Mouse (Mus musculus) ES-E14 (cell line): ENCODE measurements at regions not wholly inside any gene's neighbourhood (a gene's known extent, or its start where the extent isn't known, plus 50 kb on each side); places are given as distances from the start of the nearest gene placed in this dataset.

Experiments used
- DNase-seq: peaks from one replicate; pipeline ENCODE4 v3.0.0-alpha.2; 2013; ENCODE audit warnings: low read depth, low spot score
- H3K27ac ChIP-seq: 2 replicates; pipeline ENCODE4 v1.5.1; 2012; ENCODE audit warnings: low read depth, mild to moderate bottlenecking, low read length, moderate library complexity, mixed read lengths; ENCODE audit not compliant: poor library complexity, insufficient read depth, severe bottlenecking
- H3K36me3 ChIP-seq: 2 replicates; pipeline ENCODE4 v1.6.1; 2012; ENCODE audit warnings: mild to moderate bottlenecking, low read length, moderate library complexity, mixed read lengths; ENCODE audit not compliant: control insufficient read depth, poor library complexity, insufficient read depth, severe bottlenecking
- H3K4me1 ChIP-seq, 2 experiments: fragments of 150-350 bp in 1 of 2; sonication (generic) in 1 of 2; 2 replicates each; pipeline ENCODE4 v1.6.1; 2012; ENCODE audit warnings: low read length in 2 of 2, mild to moderate bottlenecking in 1 of 2, mixed read lengths in 1 of 2; ENCODE audit not compliant: control insufficient read depth in 2 of 2, insufficient read depth in 2 of 2, poor library complexity in 1 of 2
- H3K4me3 ChIP-seq, 2 experiments: fragments of 150-350 bp in 1 of 2; sonication (generic) in 1 of 2; 2 replicates each; pipeline ENCODE4 v1.5.1; 2012; ENCODE audit warnings: low read length in 2 of 2, low read depth in 1 of 2, mild to moderate bottlenecking in 1 of 2, mixed read lengths in 1 of 2; ENCODE audit not compliant: insufficient read depth in 1 of 2, poor library complexity in 1 of 2, severe bottlenecking in 1 of 2
- H3K9ac ChIP-seq: 2 replicates; pipeline ENCODE4 v1.6.1; 2012; ENCODE audit warnings: low read depth, mild to moderate bottlenecking, low read length, mixed read lengths; ENCODE audit not compliant: poor library complexity, insufficient read depth, severe bottlenecking
- H3K9me3 ChIP-seq: fragments of 150-350 bp; sonication (generic); 2 replicates; pipeline ENCODE4 v1.6.1; 2012; ENCODE audit warnings: low read depth, mild to moderate bottlenecking, low read length; ENCODE audit not compliant: control insufficient read depth, insufficient read depth
- CHD2 ChIP-seq: IDR thresholded peaks from 2 replicates; pipeline ENCODE4 v1.6.1; 2014; ENCODE audit warnings: mild to moderate bottlenecking, low read depth, low read length, inconsistent platforms
- HCFC1 ChIP-seq: IDR thresholded peaks from 2 replicates; pipeline ENCODE4 v1.6.1; 2012; ENCODE audit warnings: low read length, inconsistent platforms, borderline replicate concordance; ENCODE audit not compliant: insufficient read depth
- MAFK ChIP-seq: IDR thresholded peaks from 2 replicates; pipeline ENCODE4 v1.6.1; 2014; ENCODE audit warnings: mild to moderate bottlenecking, low read depth, low read length, inconsistent platforms; ENCODE audit not compliant: insufficient read depth
- ZC3H11A ChIP-seq: IDR thresholded peaks from 2 replicates; pipeline ENCODE4 v1.6.1; 2012; ENCODE audit warnings: low read depth, mild to moderate bottlenecking, inconsistent platforms, low read length, borderline replicate concordance
- ZNF384 ChIP-seq: IDR thresholded peaks from 2 replicates; pipeline ENCODE4 v1.6.1; 2012; ENCODE audit warnings: low read depth, low read length, inconsistent platforms
- in situ Hi-C, 2 experiments: fragments of 600-800 bp; cut with MboI; formaldehyde crosslinking; loops; one replicate each; pipeline ENCODE4 v1.15.1; 2025; ENCODE audit warnings: low sequenced_read_pairs in 2 of 2, inconsistent platforms in 1 of 2; ENCODE audit not compliant: unreplicated experiment in 2 of 2

DNA sequence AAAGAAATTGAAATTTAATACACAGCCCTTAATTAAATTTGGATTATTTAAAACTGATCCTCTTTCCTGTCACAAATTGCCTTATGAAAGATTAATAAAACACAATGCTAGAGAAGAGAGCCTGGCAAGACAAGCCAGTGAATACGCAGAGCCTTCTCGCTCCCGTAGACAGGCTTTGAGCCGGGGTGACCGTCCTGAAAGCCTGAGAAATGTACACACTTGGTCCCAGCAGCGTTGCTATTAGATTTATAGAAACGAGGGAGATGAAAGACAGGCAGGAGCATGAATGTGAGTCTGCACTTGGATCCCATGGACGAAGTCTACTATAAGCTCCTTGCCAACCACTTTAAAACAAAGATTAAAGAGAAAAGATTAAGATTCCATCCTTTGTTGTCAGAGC, 127.3 kb downstream of the 1190002N15Rik start:
- H3K27ac ChIP-seq: no peak overlapping the region

DNA sequence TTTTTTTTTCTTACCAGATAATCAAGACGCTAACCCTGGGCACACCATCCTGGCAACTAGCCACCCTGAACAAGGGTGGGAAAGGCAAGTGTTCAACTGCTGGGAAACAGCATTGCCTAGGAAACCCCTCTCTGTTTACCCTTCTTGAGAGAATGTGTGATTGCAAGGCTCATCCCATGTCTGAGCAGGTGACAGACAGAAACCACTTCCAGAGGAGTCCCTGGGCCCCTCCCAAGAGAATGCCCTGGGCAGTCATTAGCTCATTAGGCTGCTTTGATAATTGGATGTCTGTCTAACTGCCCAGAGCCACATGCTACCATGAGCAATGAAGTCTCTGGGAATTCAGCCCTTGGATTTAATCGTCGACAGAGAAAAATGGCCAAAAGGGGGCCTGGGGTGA, 127.8 kb downstream of the 1190002N15Rik start:
- no peaks in the 10 kb centered on the region for H3K9me3 ChIP-seq
- no peak overlapping the region for H3K9ac ChIP-seq
- no peak overlapping the region for H3K4me3 ChIP-seq
- no peak overlapping the region for H3K27ac ChIP-seq
- H3K36me3 ChIP-seq: no peaks in the 10 kb centered on the region
- TF ChIP-seq MAFK: no peak
- TF ChIP-seq ZC3H11A: no peak
- TF ChIP-seq HCFC1: no peak
- TF ChIP-seq CHD2: no peak
- TF ChIP-seq ZNF384: no peak
- no peak for DNase-seq
- no peaks in the 10 kb centered on the region for H3K4me1 ChIP-seq
- in situ Hi-C loops: no loop called here

More for the DNA sequence above, 127.3 kb downstream of the 1190002N15Rik start:
- no peak overlapping the region for H3K4me3 ChIP-seq
- no peak for DNase-seq
- in situ Hi-C loops: no loop called here
- H3K9ac ChIP-seq: no peak overlapping the region
- H3K36me3 ChIP-seq: no peaks in the 10 kb centered on the region
- TF ChIP-seq CHD2 (no peak), ZNF384 (no peak), ZC3H11A (no peak), HCFC1 (no peak), MAFK (no peak)
- no peaks in the 10 kb centered on the region for H3K4me1 ChIP-seq
- H3K9me3 ChIP-seq: no peaks in the 10 kb centered on the region

DNA sequence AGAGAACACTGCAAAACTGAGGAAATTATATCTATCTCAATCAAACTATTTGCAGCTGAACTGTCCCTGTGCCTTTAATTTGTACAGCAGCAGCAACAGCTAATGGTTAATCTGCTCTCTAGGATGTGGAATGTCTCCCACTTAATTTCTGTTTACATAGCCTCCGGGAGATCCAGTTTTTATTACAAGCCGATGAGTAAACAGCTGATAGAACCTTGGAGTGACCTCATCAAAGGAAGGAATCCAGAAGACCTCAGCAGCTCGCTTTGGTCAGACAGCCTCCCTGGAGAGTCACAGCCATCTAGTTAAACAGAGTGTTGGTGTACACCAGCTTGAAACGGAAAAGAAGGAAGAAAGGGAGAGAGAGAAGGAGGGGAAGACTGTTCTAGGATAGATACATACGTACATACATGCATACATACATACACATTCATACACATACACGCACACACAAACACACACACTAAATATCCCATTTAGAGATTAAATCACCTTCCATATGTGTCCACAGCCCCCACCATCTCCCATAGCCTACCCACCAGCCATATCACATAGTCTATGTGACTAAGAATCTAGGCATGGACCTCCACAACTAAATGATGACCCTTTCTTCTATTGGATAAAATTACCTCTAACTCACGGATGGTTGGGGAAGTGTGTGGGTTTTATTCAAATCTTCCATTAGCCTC, 129.1 kb downstream of the 1190002N15Rik start:
- TF ChIP-seq MAFK (no peak), ZC3H11A (no peak), CHD2 (no peak), HCFC1 (no peak), ZNF384 (no peak)
- DNase-seq: no peak
- Histone ChIP-seq H3K36me3 (no peaks in the 10 kb centered on the region), H3K9me3 (no peaks in the 10 kb centered on the region), H3K9ac (no peak overlapping the region), H3K4me3 (no peak overlapping the region), H3K4me1 (no peaks in the 10 kb centered on the region), H3K27ac (no peak overlapping the region)
- in situ Hi-C loops: no loop called here

DNA sequence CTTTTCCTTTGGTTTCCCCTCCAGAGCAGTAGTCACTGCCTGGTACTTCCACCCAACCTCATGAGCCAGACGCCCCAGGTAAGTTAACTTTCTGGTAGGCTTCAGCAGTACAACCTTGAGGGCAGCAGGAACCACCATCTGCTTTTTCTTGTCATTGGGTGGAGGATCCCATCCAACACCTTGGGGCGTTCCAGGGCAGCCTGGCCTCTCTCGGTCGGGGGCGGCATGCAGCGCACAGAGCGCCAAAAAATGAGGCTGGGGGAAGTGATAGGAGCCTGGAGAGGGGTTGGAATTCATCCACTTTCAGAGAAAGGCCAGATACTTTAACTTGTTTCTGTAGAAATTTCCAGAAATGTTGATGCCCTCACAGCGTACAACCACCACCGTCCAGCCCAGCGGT, 130.2 kb downstream of the 1190002N15Rik start:
- H3K9me3 ChIP-seq: no peaks in the 10 kb centered on the region
- in situ Hi-C loops: no loop called here
- no peak overlapping the region for H3K27ac ChIP-seq
- H3K9ac ChIP-seq: no peak overlapping the region
- H3K36me3 ChIP-seq: no peaks in the 10 kb centered on the region
- DNase-seq: no peak
- TF ChIP-seq CHD2: no peak
- no peak for TF ChIP-seq MAFK
- TF ChIP-seq HCFC1: no peak
- TF ChIP-seq ZNF384: no peak
- no peak for TF ChIP-seq ZC3H11A
- no peak overlapping the region for H3K4me3 ChIP-seq
- no peaks in the 10 kb centered on the region for H3K4me1 ChIP-seq

DNA sequence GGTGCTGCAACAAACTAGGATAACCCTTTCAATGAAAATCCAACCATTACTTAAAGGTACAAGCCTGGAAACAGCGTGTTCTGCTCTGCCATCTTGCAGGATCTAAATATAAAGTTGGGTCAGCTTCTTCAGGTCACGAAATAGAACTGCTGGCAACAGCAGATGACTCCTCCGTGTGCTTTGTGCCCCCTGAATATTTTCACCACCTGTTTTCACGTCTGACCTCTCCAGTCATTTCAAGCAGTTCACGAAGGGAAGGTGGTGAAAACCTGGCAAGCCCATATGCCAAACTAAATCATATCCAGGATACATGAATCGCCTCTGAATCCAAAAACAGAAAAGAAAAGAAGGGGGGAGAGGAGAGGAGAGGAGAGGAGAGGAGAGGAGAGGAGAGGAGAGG, 133.3 kb downstream of the 1190002N15Rik start:
- in situ Hi-C loops: no loop called here

More for the DNA sequence above, 133.3 kb downstream of the 1190002N15Rik start:
- no peaks in the 10 kb centered on the region for H3K36me3 ChIP-seq
- no peak overlapping the region for H3K27ac ChIP-seq
- H3K9me3 ChIP-seq: no peaks in the 10 kb centered on the region
- no peaks in the 10 kb centered on the region for H3K4me1 ChIP-seq
- TF ChIP-seq ZC3H11A (no peak), HCFC1 (no peak), ZNF384 (no peak), MAFK (no peak), CHD2 (no peak)
- DNase-seq: no peak
- H3K4me3 ChIP-seq: no peak overlapping the region
- no peak overlapping the region for H3K9ac ChIP-seq
